Mouse (Mus musculus): ENCODE measurements around the gene Cnot10.

GRCm38 (mm10) chr9:114655356-114655755 lies 15.4 kb upstream of the Cnot10 start:
- no peak for TF ChIP-seq POLR2A (IDR thresholded peaks at IDR 0.05; ENCODE audit: extremely low read depth, insufficient read depth, low read length)
- TF ChIP-seq CTCF (IDR thresholded peaks at IDR 0.05; ENCODE audit: low read depth, low read length): no peak
